Mouse (Mus musculus): ENCODE measurements around the gene Sept5.

- TF ChIP-seq CTCF (IDR thresholded peaks at IDR 0.05; ENCODE audit: low read depth) (no peak), EP300 (IDR thresholded peaks at IDR 0.05; ENCODE audit: low read depth) (no peak)
Measured at GRCm38 (mm10) chr16:18586076-18586905, 43.5 kb downstream of the Sept5 start.
